Mouse (Mus musculus) neural tube, embryonic 14.5 days (tissue): ENCODE measurements around the gene Tmem164. TPM values are rescaled to one million over a fixed set of nuclear protein-coding genes. Genes with fewer than 3 reads are reported as not detected.

Experiments used
- ATAC-seq: fragments of 200-750 bp; cut with Nextera tagmentation; 2 replicates; pipeline ENCODE4 v1.8.0; 2017; ENCODE audit warnings: low read depth, mild to moderate bottlenecking, moderate TSS enrichment, moderate library complexity
- H3K27ac ChIP-seq: fragments of 300-500 bp; sonication (generic); 2 replicates; pipeline ENCODE4 v1.5.1; 2014; ENCODE audit warnings: low read depth, mild to moderate bottlenecking, control low read depth, low read length, moderate library complexity, mixed read lengths
- H3K27me3 ChIP-seq: fragments of 300-500 bp; sonication (generic); 2 replicates; pipeline ENCODE4 v1.6.1; 2014; ENCODE audit warnings: low read length; ENCODE audit not compliant: control insufficient read depth, insufficient read depth
- H3K36me3 ChIP-seq: fragments of 300-500 bp; sonication (generic); 2 replicates; pipeline ENCODE4 v1.6.1; 2014; ENCODE audit warnings: low read length, mixed read lengths; ENCODE audit not compliant: control insufficient read depth, insufficient read depth
- H3K4me1 ChIP-seq: fragments of 300-500 bp; sonication (generic); 2 replicates; pipeline ENCODE4 v1.6.1; 2014; ENCODE audit warnings: low read length; ENCODE audit not compliant: control insufficient read depth, insufficient read depth
- H3K4me2 ChIP-seq: fragments of 300-500 bp; sonication (generic); 2 replicates; pipeline ENCODE4 v1.6.1; 2014; ENCODE audit warnings: mild to moderate bottlenecking, low read depth, low read length, control low read depth
- H3K4me3 ChIP-seq: fragments of 300-500 bp; sonication (generic); 2 replicates; pipeline ENCODE4 v1.5.1; 2014; ENCODE audit warnings: low read depth, low read length, control low read depth, mixed read lengths
- H3K9ac ChIP-seq: fragments of 300-500 bp; sonication (generic); replicated peaks from 2 replicates; pipeline ENCODE4 v1.6.1; 2014; ENCODE audit warnings: low read depth, mild to moderate bottlenecking, control low read depth, low read length, mixed read lengths
- H3K9me3 ChIP-seq: fragments of 300-500 bp; sonication (generic); 2 replicates; pipeline ENCODE4 v1.6.1; 2016; ENCODE audit warnings: low read length; ENCODE audit not compliant: control insufficient read depth
- WGBS: fragments of 180-500 bp; shearing (Covaris S2); extraction: QIAGEN DNeasy Blood & Tissue Kit; methylation state at CpG from one replicate; pipeline ENCODE4 v1.1.7; 2014; 5-methylcytosine and 5-hydroxymethylcytosine counted together
- polyA plus RNA-seq: library from polyadenylated mRNA; unstranded; fragments of >200 nt; fragmentation: Nextera tagmentation; extraction: Ambion mirVana; gene quantifications from 2 replicates; pipeline ENCODE4 v1.2.1, GENCODE M21; 2014

Tmem164 gene
- polyA plus RNA-seq, 1 experiment from 2014 or later: 11.0 TPM

DNA sequence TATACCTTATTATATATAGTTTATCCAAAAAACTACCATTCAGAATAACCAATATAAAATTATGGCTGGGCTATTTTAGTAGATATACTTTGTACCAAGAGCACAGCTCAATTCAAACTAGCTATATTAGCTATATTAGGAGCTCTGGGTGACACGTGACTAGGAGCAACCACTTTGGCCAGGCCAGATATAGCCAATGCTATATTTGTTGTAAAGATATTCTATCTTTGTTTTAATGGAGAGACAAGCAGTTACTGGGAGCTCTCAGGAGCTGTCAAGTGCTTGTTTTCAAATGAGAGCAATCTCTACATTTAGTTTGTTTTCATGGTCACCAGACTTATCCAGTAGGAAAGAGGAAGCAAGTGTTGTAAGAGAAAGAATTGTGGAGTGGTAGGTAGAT lies 144.1 kb downstream of the Tmem164 start:
- Histone ChIP-seq H3K36me3 (no peaks in the 10 kb centered on the region), H3K4me1 (no peaks in the 10 kb centered on the region), H3K4me2 (no peak overlapping the region), H3K27me3 (no peaks in the 10 kb centered on the region), H3K9me3 (no peaks in the 10 kb centered on the region), H3K4me3 (no peak overlapping the region), H3K9ac (no peak overlapping the region), H3K27ac (no peak overlapping the region)
- ATAC-seq: no peak
- 86% methylated on average over 1 of the region's 1 CpGs for WGBS

DNA sequence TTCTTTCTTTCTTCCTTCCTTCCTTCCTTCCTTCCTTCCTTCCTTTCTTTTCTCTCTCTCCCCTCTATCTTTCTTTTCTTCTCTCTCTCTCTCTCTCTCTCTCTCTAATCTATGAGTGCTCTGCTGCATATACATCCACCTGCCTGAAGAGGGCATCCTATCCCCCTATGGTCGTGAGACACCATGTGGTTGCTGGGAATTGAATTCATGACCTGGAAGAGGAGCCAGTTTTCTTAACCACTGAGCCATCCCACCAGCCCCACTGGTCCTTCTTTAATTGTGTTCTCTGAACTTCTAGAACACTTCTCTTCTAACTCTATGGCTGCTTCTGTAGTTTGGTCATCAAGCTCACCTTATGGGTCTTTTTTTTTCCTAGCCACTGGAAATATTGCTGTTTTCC lies 146.4 kb downstream of the Tmem164 start:
- no peak overlapping the region for H3K4me2 ChIP-seq
- H3K4me1 ChIP-seq: no peaks in the 10 kb centered on the region
- H3K27ac ChIP-seq: no peak overlapping the region
- no peak overlapping the region for H3K9ac ChIP-seq
- 55% methylated on average over 1 of the region's 1 CpGs for WGBS
- no peak overlapping the region for H3K4me3 ChIP-seq
- no peaks in the 10 kb centered on the region for H3K9me3 ChIP-seq
- no peak for ATAC-seq
- H3K27me3 ChIP-seq: no peaks in the 10 kb centered on the region
- no peaks in the 10 kb centered on the region for H3K36me3 ChIP-seq

DNA sequence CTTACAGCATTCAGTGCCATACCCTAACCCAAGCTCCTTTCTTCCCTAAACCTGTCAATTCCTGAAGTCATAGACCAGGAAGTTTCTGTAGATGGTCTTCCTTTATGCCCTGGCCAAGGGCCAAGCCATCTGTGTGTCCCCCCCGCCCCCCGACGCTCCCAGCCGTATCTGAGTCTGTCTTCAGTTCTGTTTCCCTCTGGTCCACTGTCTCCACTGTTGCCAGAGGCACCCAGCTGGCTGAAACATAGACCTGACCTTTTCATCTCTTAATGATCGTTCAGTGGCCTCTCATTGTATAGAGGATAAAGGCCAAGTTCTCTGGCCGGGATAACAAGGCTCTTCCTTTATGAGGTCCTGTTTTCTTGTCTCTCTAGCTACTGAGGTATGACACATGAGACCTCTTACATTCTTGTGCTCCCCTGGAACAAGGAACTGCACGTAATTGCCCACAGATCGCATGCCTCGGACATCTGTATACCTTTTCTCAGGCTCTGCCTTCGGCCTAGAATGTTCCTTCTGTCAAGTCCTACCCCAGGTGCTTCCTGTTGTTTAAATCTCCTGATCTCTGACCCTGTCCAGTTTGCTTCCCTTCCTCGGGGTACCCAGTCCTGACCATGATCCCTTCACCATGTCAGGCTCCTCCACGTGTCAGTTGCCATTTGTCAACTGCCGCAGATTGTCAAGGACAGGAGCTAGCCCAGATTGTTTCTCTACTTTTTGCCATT lies 147.1 kb downstream of the Tmem164 start:
- Histone ChIP-seq H3K27me3 (no peaks in the 10 kb centered on the region), H3K9ac (no peak overlapping the region), H3K4me2 (no peak overlapping the region), H3K4me1 (no peaks in the 10 kb centered on the region), H3K27ac (no peak overlapping the region), H3K36me3 (no peaks in the 10 kb centered on the region), H3K4me3 (no peak overlapping the region), H3K9me3 (no peaks in the 10 kb centered on the region)
- no peak for ATAC-seq
- WGBS: 61% methylated on average over 13 of the region's 13 CpGs

GRCm38 (mm10) chrX:142829267-142829666 lies 148.1 kb downstream of the Tmem164 start:
- Histone ChIP-seq H3K27me3 (no peaks in the 10 kb centered on the region), H3K4me1 (no peaks in the 10 kb centered on the region), H3K4me3 (no peak overlapping the region), H3K9me3 (no peaks in the 10 kb centered on the region), H3K27ac (no peak overlapping the region), H3K9ac (no peak overlapping the region), H3K4me2 (no peak overlapping the region), H3K36me3 (no peaks in the 10 kb centered on the region)
- 84% methylated on average over 2 of the region's 2 CpGs for WGBS
- no peak for ATAC-seq

DNA sequence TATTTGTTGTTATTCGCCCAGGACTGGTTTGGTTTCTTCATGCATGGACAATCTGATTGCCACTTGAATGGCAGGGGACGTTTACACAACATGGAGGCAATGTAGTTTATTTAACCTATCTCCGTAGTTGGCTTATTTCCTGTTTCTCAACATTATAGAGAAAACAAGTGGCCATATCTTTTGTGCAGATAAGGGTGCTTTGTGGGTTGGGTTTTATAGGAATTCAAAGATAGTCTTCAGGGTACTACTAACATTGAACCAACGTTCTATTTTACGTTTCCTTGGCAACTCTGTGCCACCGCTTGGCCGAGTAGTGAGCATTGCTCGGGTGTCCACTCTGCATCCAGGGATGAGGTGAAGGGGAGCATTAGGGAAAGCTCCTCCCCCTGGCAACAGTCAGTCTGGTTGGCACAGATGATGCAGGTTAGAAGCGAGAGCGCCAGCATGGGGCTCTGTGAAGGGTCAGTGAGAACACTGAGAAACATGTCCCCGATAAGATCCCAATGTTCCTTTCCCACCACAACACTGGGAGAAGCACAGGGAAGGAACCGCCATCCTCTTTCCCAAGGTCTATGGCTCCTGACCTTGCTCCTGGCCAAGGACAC lies 148.8 kb downstream of the Tmem164 start:
- Histone ChIP-seq H3K4me1 (no peaks in the 10 kb centered on the region), H3K27ac (no peak overlapping the region), H3K27me3 (no peaks in the 10 kb centered on the region), H3K4me2 (no peak overlapping the region), H3K36me3 (no peaks in the 10 kb centered on the region), H3K4me3 (no peak overlapping the region), H3K9ac (no peak overlapping the region), H3K9me3 (no peaks in the 10 kb centered on the region)
- WGBS: 84% methylated on average over 12 of the region's 12 CpGs
- no peak for ATAC-seq

- no peak for ATAC-seq
Observed at GRCm38 (mm10) chrX:142830572-142830971, 149.4 kb downstream of the Tmem164 start.

GRCm38 (mm10) chrX:142832221-142832620 lies 151.0 kb downstream of the Tmem164 start:
- Histone ChIP-seq H3K36me3 (no peaks in the 10 kb centered on the region), H3K9ac (no peak overlapping the region), H3K9me3 (no peaks in the 10 kb centered on the region), H3K4me1 (no peaks in the 10 kb centered on the region), H3K4me2 (no peak overlapping the region), H3K27me3 (no peaks in the 10 kb centered on the region), H3K27ac (no peak overlapping the region), H3K4me3 (no peak overlapping the region)
- ATAC-seq: no peak
- WGBS: 62% methylated on average over 3 of the region's 3 CpGs

More at GRCm38 (mm10) chrX:142830572-142830971, 149.4 kb downstream of the Tmem164 start:
- H3K4me2 ChIP-seq: no peak overlapping the region
- no peaks in the 10 kb centered on the region for H3K9me3 ChIP-seq
- H3K27me3 ChIP-seq: no peaks in the 10 kb centered on the region
- no peak overlapping the region for H3K4me3 ChIP-seq
- H3K9ac ChIP-seq: no peak overlapping the region
- H3K4me1 ChIP-seq: no peaks in the 10 kb centered on the region
- no peaks in the 10 kb centered on the region for H3K36me3 ChIP-seq
- no peak overlapping the region for H3K27ac ChIP-seq
- 96% methylated on average over 6 of the region's 6 CpGs for WGBS

DNA sequence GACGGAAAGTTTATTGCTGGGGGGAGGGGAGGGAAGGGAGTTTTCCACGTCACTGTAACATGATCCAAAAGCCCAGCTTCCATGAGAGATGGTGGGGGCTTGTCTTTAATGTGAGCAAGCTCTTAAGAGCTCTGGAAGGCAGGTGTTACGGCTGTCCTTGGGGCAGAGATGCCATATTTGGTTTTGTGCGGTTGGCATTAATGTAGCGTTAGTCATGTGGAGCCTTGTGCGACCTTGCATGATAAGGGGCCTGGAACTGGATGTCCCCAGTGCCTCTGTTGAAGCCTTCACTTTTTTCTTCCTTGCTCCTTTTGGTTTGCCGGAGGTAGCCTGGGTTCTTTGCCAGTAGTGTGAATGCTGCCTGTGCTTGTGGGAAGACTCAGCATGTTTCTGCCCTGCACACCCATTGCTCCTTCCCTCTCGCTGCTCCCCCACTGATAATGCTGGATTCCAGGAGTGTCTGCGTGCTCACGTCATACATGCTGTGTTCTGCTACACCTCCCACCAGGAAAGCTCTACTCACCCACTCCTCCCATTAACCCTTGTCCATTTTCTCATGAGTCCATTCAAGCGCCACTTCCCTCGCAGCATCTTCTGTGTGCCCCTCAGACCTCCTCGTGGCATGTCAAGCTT lies 152.1 kb downstream of the Tmem164 start:
- no peaks in the 10 kb centered on the region for H3K4me1 ChIP-seq
- no peak overlapping the region for H3K27ac ChIP-seq
- no peak overlapping the region for H3K4me3 ChIP-seq
- ATAC-seq: no peak
- no peaks in the 10 kb centered on the region for H3K27me3 ChIP-seq
- H3K9me3 ChIP-seq: no peaks in the 10 kb centered on the region
- H3K4me2 ChIP-seq: no peak overlapping the region
- H3K36me3 ChIP-seq: no peaks in the 10 kb centered on the region
- WGBS: 78% methylated on average over 13 of the region's 13 CpGs
- H3K9ac ChIP-seq: no peak overlapping the region

DNA sequence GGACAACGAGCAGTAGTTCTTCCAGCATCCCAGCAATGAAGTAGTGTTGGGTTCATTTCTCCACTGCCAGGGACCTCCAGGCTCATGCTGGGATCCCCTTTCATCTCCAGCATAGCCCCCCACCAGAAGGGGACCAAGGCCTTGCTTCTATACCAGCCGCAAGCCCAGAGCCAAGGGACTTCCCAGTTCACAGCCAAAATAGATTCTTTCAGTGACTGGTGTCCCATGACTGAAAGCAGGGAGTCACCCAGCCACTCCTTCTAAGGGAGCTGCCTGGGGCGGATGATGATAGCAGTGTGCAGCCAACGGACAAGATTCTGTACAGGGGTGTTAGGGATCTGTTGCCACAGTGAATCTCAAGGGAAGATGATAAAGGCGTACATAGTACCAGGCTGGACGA lies 153.6 kb downstream of the Tmem164 start:
- Histone ChIP-seq H3K27me3 (no peaks in the 10 kb centered on the region), H3K4me3 (no peak overlapping the region), H3K9ac (no peak overlapping the region), H3K4me2 (no peak overlapping the region), H3K27ac (no peak overlapping the region), H3K9me3 (no peaks in the 10 kb centered on the region), H3K36me3 (no peaks in the 10 kb centered on the region), H3K4me1 (no peaks in the 10 kb centered on the region)
- 89% methylated on average over 6 of the region's 6 CpGs for WGBS
- ATAC-seq: no peak
